Mouse (Mus musculus): Measurements from ENCODE around the gene Pax2. TPM values are rescaled to one million over a fixed set of nuclear protein-coding genes. Genes with fewer than 3 reads are reported as not detected.

Pax2 gene
- polyA plus RNA-seq, 1 experiment from 2014 or later, result 0.20 TPM

DNA sequence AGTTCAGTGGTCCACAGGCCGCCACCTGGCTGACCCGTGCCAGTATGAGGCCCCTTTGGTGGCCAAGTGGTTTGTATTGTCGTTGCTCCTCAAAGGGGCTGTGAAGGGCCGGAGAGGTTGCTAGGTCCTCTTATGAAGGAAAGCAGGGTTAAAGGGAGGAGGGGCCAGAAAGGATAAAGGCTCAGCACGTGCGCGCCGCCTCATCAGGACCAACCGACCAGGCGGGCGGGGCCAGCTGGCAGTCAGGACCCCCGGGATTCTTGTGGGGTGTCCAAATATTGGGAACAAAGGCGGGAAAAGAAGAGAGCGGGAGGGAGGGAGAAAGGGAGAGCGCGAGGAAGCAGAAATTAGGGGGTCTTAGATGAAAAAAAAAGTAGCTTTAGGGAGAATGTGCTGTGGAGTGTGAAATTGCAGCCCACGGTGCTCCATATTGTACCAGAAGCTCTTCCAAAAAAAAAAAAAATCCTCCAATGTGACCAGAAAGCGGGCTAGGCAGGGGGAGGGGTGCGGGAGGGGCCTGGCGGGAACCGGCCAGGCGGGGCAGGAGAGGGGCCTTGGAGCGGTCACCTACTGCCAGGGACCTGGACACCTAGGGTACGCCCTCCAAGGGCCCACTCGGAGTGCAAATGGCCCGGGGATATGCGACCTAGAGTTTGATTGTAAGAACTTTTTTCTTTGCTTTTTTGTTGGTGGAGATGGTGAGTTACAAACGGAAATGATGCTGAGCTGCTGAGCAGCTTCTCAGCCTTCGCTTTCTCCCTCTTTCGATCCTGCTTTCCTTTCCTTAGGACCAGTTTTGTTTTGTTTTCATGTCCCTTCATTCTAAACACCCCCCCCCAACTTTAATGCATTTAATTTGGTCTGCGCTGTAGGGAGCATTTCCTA, 3.5 kb upstream of the Pax2 start:
- H3K4me3 ChIP-seq, result peak overlapping the region; percentile 12; the same call in 1 of the 2 replicates
- no peaks in the 10 kb centered on the region for H3K9me3 ChIP-seq
- H3K36me3 ChIP-seq, result no peaks in the 10 kb centered on the region
- peaks cover 38% of the 10 kb centered on the region for H3K4me1 ChIP-seq
- H3K27ac ChIP-seq, result no peak overlapping the region
- no peak for DNase-seq (ENCODE audit: low spot score)
- peaks cover 100% of the 10 kb centered on the region for H3K27me3 ChIP-seq (ENCODE audit: insufficient read depth, poor library complexity, severe bottlenecking)
- 1% methylated on average over 31 of the region's 31 CpGs for WGBS

DNA sequence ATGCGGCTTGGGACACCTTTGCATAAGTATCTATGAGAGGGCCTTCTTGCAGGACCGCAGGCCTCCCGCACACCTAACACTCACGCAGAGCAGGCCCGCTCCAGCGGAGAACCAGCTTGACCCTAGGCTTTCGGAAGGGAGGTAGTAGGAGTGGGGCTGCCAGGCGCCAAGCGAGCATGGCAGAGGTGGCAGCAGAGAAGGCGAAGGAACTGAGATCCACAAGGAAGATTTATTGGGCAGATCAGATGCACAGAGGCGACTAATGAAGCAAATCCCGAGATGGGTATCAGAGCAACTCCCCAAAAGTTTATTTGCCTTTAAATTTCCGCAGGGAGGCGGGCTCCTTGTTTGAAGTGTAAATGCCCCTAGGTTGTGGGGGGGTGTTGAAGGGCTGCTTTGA, 2.5 kb upstream of the Pax2 start:
- H3K4me1 ChIP-seq, result peaks cover 41% of the 10 kb centered on the region

DNA sequence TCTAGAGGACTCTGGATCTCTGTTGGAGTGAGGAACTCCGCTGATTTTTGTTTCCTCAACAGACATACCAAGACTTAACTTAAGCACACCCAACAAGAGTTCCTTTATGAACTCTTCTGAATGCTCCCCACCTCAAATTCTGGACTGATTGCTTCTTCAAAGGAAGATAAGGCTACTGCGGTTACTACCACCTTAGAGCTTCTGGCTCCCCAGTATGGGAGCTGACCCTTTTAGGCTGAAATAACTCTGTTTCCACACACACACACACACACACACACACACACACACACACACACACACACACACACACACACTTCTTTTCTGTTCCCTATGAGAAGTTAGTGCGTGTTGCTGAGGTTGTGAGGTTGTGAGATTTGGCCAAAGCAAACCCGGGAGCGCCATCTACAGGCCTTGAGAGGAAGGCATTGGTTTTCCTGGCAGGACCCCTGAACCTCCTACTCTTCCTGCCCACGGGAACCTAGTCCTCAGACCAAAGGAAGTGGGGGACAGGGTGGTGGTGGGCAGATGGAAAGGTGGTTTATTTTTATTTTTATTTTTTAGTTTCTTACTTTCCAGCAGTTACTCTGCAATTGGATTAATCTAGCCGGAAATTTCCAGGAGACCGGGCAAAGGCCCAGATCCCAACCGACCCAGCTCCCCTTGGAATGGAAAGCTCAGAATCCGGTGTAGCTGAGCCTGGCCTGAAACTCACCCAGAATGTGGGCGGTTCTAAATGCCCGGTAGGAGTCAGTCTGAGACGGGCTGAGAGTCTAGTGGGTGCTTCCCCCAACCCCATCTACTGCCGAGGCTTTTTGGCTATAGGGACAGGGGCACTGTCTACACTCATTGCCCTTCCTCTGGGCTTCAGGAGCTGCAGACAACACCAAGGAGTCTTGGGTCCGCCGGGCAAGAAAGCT, 1.1 kb upstream of the Pax2 start:
- no peak overlapping the region for H3K4me3 ChIP-seq
- 2% methylated on average over 16 of the region's 16 CpGs for WGBS

More for the DNA sequence above, 2.5 kb upstream of the Pax2 start:
- Histone ChIP-seq H3K36me3 (no peaks in the 10 kb centered on the region), H3K27ac (no peak overlapping the region), H3K9me3 (no peaks in the 10 kb centered on the region), H3K4me3 (no peak overlapping the region), H3K27me3 (ENCODE audit: insufficient read depth, poor library complexity, severe bottlenecking) (peaks cover 100% of the 10 kb centered on the region)
- no peak for DNase-seq (ENCODE audit: low spot score)
- WGBS, result 1% methylated on average over 14 of the region's 14 CpGs

DNA sequence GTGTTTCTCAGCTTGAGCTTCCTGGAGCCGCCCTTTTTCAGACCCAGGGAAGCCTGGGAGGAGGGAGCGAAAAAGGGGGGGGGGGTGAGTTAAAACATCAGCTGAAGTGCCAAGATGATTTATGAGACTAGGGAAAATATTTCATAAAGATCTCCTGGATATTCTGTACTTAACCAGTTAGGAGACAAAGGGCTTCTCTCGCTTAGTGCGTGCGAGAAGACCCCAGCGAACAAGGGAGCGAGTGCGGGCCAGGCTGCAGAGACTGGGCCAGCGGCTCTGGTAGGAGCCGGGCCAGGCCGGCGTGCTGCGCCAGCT, 510 bp upstream of the Pax2 start:
- Histone ChIP-seq H3K9me3 (no peaks in the 10 kb centered on the region), H3K4me1 (peaks cover 44% of the 10 kb centered on the region), H3K27me3 (ENCODE audit: insufficient read depth, poor library complexity, severe bottlenecking) (peaks cover 100% of the 10 kb centered on the region), H3K36me3 (no peaks in the 10 kb centered on the region), H3K4me3 (peak overlapping the region; percentile 64), H3K27ac (0 out of 2 replicates have a peak overlapping the region, but pooled peaks have one; percentile 1)
- WGBS, result under 1% methylated on average over 13 of the region's 13 CpGs
- no peak for DNase-seq (ENCODE audit: low spot score)

More for the DNA sequence above, 1.1 kb upstream of the Pax2 start:
- Histone ChIP-seq H3K27me3 (ENCODE audit: insufficient read depth, poor library complexity, severe bottlenecking) (peaks cover 100% of the 10 kb centered on the region), H3K9me3 (no peaks in the 10 kb centered on the region), H3K4me1 (peaks cover 44% of the 10 kb centered on the region), H3K36me3 (no peaks in the 10 kb centered on the region), H3K27ac (no peak overlapping the region)
- no peak for DNase-seq (ENCODE audit: low spot score)

DNA sequence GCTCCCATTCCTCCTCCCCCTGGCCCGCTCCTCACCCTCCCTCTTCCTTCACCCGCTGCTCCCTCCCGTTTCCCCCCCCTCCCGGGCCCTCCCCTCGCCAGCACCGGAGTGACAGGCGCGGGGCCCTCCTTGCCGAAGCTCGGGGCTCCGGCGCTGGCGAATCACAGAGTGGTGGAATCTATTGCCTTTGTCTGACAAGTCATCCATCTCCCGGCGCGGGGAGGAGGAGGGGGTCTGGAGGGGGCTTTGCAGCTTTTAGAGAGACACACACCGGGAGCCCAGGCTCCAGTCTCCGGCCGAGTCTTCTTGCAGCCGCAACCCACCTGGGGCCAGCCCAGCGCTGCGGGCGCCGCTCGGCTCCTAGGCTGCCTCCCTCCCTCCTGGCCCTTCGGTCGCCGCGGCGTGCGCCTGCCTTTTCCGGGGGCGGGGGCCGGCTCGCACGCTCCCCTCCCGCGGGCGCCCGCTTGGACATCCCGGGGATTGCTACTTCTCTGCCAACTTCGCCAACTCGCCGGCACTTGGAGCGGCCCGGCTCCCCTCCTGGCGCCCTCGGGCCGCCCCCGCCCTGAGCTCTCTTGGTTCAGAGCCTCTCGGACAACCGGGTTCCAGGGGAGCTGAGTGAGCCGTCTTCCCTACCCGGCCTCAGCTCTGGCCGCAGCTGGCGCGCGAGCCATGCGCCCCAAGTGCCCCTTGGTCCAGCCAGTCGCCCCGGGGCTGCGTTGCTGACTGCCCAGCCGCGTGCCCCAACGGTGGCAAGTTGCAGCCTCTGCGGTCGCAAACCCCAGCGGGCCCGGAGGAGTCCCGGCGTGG, 781 bp downstream of the Pax2 start:
- WGBS, result under 1% methylated on average over 68 of the region's 71 CpGs
- DNase-seq (ENCODE audit: low spot score), result no peak
- Histone ChIP-seq H3K27ac (peak overlapping the region; percentile 24), H3K4me3 (peak overlapping the region; percentile 64), H3K4me1 (peaks cover 47% of the 10 kb centered on the region), H3K9me3 (no peaks in the 10 kb centered on the region), H3K36me3 (no peaks in the 10 kb centered on the region), H3K27me3 (ENCODE audit: insufficient read depth, poor library complexity, severe bottlenecking) (peaks cover 100% of the 10 kb centered on the region)

DNA sequence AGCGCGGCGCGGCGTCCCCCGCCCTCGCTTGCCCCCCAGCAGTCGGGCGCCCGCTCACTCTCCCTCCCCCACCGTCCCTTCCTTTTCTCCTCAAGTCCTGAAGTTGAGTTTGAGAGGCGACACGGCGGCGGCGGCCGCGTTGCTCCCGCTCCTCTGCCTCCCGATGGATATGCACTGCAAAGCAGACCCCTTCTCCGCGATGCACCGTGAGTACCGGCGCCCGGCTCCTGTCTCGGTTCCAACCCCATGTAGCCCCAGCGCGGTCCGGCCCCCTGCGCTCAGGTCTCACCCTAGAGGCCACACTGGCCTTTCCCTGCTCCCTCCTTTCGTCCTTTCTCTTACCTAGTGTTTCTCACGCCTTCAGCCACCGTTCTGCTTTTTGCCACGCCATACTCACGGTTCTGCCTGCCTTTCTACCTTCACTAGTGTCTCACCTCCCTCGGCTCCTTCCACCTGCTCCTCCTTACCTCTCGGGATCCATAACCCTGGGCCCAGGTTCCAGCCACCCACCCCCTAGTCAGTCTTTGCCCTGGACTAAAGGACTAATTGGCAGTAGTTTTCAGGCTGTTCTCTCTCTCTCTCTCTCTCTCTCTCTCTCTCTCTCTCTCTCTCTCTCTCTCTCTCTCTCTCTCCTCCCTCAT, 1.5 kb downstream of the Pax2 start:
- Histone ChIP-seq H3K9me3 (no peaks in the 10 kb centered on the region), H3K36me3 (no peaks in the 10 kb centered on the region), H3K27ac (peak overlapping the region; percentile 24; the same call in 1 of the 2 replicates), H3K27me3 (ENCODE audit: insufficient read depth, poor library complexity, severe bottlenecking) (peaks cover 100% of the 10 kb centered on the region), H3K4me3 (peak overlapping the region; percentile 64), H3K4me1 (peaks cover 47% of the 10 kb centered on the region)
- under 1% methylated on average over 38 of the region's 38 CpGs for WGBS
- no peak for DNase-seq (ENCODE audit: low spot score)

DNA sequence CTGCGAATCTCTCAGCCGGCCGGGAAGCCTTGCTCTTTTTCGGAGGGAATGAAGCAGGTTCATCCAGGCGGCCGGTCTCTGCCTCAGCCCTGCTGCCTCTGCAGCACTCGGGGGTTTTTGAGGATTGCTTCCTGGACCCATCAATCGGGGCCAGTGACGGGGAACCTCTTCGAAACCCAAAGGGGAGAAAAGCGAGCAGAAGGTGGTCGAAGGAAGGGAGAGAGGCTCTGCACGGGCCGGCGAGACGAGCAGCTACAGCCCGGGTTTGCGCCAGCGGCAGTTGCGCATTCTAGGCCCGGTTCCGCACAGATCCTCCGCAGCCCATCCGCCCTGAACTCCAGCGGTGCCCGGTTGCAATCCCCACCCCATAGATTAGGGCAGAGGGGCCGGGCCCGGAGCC, 3.0 kb downstream of the Pax2 start:
- H3K27me3 ChIP-seq (ENCODE audit: insufficient read depth, poor library complexity, severe bottlenecking), result peaks cover 100% of the 10 kb centered on the region
- no peak for DNase-seq (ENCODE audit: low spot score)
- H3K27ac ChIP-seq, result no peak overlapping the region
- WGBS, result under 1% methylated on average over 28 of the region's 28 CpGs
- no peaks in the 10 kb centered on the region for H3K36me3 ChIP-seq
- H3K4me1 ChIP-seq, result peaks cover 45% of the 10 kb centered on the region
- peak overlapping the region; percentile 36; the same call in 1 of the 2 replicates for H3K4me3 ChIP-seq
- H3K9me3 ChIP-seq, result no peaks in the 10 kb centered on the region

DNA sequence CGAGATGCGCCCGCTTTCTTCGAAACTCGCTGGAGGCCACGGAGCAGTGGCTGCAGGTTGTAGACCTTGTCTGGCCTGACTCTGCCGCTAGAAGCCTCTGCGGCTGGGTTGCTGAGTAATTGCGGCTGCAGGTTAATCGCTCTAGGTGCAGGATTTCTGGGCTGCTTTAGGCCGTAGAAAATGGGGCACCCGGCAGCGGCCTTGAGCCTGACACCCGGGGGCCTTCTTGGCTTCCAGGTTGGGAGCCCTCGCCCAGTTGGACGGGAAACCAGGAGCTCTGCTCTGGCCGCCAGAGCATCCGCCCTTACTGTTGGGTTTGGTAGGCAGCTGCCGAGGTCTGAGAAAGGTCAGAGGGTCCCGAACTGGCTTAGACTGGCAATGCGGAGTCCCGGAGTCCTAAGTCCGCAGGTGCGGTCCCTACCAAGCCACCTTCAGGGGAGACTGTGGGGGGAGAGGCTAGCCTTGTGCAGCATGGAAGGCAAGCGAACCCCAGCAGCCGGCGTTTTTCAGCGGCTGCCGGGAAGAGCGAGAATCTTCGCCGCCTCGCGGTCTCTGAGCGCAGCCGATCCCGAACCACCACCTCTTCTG, 3.8 kb downstream of the Pax2 start:
- DNase-seq (ENCODE audit: low spot score), result no peak
- no peak overlapping the region for H3K27ac ChIP-seq
- H3K27me3 ChIP-seq (ENCODE audit: insufficient read depth, poor library complexity, severe bottlenecking), result peaks cover 100% of the 10 kb centered on the region
- peak overlapping the region; percentile 42 for H3K4me3 ChIP-seq
- H3K4me1 ChIP-seq, result peaks cover 45% of the 10 kb centered on the region
- WGBS, result under 1% methylated on average over 37 of the region's 37 CpGs
- H3K36me3 ChIP-seq, result no peaks in the 10 kb centered on the region
- H3K9me3 ChIP-seq, result no peaks in the 10 kb centered on the region

DNA sequence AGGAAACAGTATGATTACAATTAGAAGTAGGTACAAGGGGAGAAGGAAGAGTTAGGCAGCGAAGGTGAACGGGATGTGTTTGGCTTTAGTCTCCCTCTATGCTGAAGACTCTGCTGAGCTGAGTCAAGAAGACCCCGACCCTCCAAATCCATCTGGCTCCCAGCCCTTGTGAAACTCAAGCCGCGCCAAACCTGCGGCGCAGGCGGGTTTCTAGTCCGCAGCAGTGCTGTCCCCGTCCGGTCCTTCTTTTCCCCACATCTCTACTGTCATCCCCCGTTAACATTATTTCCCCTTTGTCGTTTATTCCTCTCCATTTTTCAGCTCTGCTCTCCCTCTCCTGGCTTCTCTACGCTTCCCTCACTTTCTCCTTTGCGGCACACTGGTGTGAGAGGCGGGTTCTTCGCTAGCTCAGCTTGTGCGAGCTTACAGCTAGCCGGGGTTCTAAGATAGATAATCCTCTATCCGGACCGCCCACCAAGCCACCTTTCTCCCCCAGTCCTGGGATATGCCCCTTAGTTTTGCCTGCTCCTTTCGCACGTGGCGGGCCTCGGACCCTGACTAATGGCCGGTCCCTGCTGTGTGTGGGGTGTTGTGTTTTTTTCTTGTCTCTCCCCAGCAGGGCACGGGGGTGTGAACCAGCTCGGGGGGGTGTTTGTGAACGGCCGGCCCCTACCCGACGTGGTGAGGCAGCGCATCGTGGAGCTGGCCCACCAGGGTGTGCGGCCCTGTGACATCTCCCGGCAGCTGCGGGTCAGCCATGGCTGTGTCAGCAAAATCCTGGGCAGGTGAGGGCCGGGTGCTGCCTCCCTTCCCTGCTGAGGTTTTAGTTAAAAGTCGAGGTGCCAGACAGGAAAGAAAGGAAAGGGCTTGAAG, 4.7 kb downstream of the Pax2 start:
- no peak for DNase-seq (ENCODE audit: low spot score)
- Histone ChIP-seq H3K4me3 (0 out of 2 replicates have a peak overlapping the region, but pooled peaks have one; percentile 2), H3K36me3 (no peaks in the 10 kb centered on the region), H3K27ac (no peak overlapping the region), H3K4me1 (peaks cover 38% of the 10 kb centered on the region), H3K27me3 (ENCODE audit: insufficient read depth, poor library complexity, severe bottlenecking) (peaks cover 100% of the 10 kb centered on the region), H3K9me3 (no peaks in the 10 kb centered on the region)
- under 1% methylated on average over 39 of the region's 39 CpGs for WGBS

DNA sequence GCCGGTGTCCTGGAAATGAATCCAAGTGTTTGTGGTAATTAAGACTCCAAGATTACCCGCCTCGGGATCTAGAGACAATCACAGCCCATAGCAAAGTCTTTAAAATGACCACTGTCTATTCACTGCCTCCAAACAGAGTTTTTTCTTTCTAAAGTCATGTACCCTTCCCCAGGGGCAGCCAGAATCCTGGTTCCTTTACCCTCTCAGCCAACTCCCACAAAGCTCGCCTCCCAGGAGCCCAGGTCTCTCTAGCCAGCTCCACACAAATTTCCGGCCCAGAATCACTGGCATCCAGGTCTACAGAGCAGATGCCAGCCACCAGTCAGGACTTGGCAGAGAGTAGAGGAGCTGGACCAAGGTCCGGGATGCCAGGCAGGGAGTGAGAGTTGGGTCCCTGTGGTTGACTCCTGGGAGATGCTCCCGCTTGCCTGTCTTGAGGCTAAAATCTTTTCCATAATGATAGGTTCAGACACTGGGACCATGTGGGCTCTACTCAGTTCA, 6.3 kb downstream of the Pax2 start:
- 31% methylated on average over 7 of the region's 7 CpGs for WGBS
- no peak for DNase-seq (ENCODE audit: low spot score)
- H3K9me3 ChIP-seq, result no peaks in the 10 kb centered on the region
- H3K4me3 ChIP-seq, result no peak overlapping the region
- H3K36me3 ChIP-seq, result no peaks in the 10 kb centered on the region
- H3K27ac ChIP-seq, result no peak overlapping the region
- peaks cover 98% of the 10 kb centered on the region for H3K27me3 ChIP-seq (ENCODE audit: insufficient read depth, poor library complexity, severe bottlenecking)
- peaks cover 22% of the 10 kb centered on the region for H3K4me1 ChIP-seq

Measured in heart, embryonic 10.5 days (tissue).